In the genomic region with DNA sequence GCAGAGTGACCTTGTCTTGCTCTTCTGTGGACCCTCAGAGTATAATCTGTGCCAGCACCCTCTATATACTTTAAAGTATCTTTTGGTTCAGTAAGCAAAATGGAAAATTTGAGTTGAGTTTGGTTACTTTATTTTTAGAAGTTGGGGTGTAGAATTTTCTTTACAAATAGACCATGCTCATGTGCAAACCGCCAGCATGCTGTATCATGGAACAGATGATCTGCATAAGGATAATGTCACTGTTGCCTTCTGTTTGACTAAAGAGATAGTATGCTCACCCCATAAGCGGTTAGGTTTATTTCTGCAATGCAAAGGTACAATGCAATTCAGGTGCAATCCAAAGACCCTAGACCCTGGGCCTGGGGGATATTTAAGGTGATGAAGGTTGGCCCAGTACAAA, we compare ENCODE assay signal across 30 mouse cellular contexts. TPM values are rescaled to one million over a fixed set of nuclear protein-coding genes. Genes with fewer than 3 reads are reported as not detected.
DNase-seq lines count a peak whose midpoint lies in the region; ATAC-seq and TF ChIP-seq lines count a peak whose summit lies in the region.
"Had no signal": no experiment of that assay in that cellular context is flagged by ENCODE, and none has a peak within 500 bp of the region (broad histone marks: within the 10 kb centered on the region; RNA-seq: fewer than 3 reads in every experiment).

No protein-coding gene starts in this region.

- no peaks in the 10 kb centered on the region for H3K9me3 ChIP-seq in forebrain, postnatal 0 days (ENCODE audit: low read length)
- no peaks in the 10 kb centered on the region for H3K9me3 ChIP-seq in forebrain, embryonic 12.5 days
- no peaks in the 10 kb centered on the region for H3K9me3 ChIP-seq in CH12.LX (replicated peaks; ENCODE audit: low read length)
- H3K9me3 ChIP-seq: embryonic facial prominence, embryonic 10.5 days; embryonic facial prominence, embryonic 13.5 days; forebrain, embryonic 13.5 days; G1E; heart, embryonic 12.5 days; heart, embryonic 15.5 days; hindbrain, embryonic 10.5 days; hindbrain, embryonic 13.5 days; intestine, embryonic 15.5 days had no signal

- no peak overlapping the region for H3K9ac ChIP-seq in forebrain, postnatal 0 days
- H3K9ac ChIP-seq in forebrain, embryonic 12.5 days: no peak overlapping the region
- H3K9ac ChIP-seq in CH12.LX (ENCODE audit: insufficient read depth, low read depth): peak overlapping the region; percentile 39; the same call in 1 of the 2 replicates
- H3K9ac ChIP-seq: embryonic facial prominence, embryonic 13.5 days; forebrain, embryonic 13.5 days; heart, embryonic 12.5 days; heart, embryonic 15.5 days; hindbrain, embryonic 13.5 days; intestine, embryonic 15.5 days had no signal

- no peak overlapping the region for H3K4me3 ChIP-seq in forebrain, postnatal 0 days (ENCODE audit: low read depth, low read length)
- no peak overlapping the region for H3K4me3 ChIP-seq in forebrain, embryonic 12.5 days (replicated peaks)
- no peak overlapping the region for H3K4me3 ChIP-seq in layer of hippocampus, adult 2 months
- H3K4me3 ChIP-seq in CH12.LX (replicated peaks in 1 of 3; ENCODE audit: low read depth in 2 of 3, low read length in 2 of 3, poor library complexity in 1 of 3): no peak overlapping the region
- no peak overlapping the region for H3K4me3 ChIP-seq in brown adipose tissue, adult 24 weeks (ENCODE audit: insufficient read depth, low read depth, low read length)
- H3K4me3 ChIP-seq: embryonic facial prominence, embryonic 10.5 days; embryonic facial prominence, embryonic 13.5 days; erythroblast, embryonic 14.5 days; forebrain, embryonic 13.5 days; heart, embryonic 12.5 days; heart, embryonic 15.5 days; hindbrain, embryonic 10.5 days; hindbrain, embryonic 13.5 days; intestine, embryonic 15.5 days had no signal

- H3K36me3 ChIP-seq in forebrain, postnatal 0 days (ENCODE audit: insufficient read depth): no peaks in the 10 kb centered on the region
- H3K36me3 ChIP-seq in forebrain, embryonic 12.5 days (replicated peaks): no peaks in the 10 kb centered on the region
- no peaks in the 10 kb centered on the region for H3K36me3 ChIP-seq in CH12.LX (replicated peaks in 1 of 2; ENCODE audit: control insufficient read depth in 1 of 2, insufficient read depth in 1 of 2, low read length in 1 of 2)
- H3K36me3 ChIP-seq: embryonic facial prominence, embryonic 10.5 days; embryonic facial prominence, embryonic 13.5 days; G1E; heart, embryonic 12.5 days; heart, embryonic 15.5 days; hindbrain, embryonic 10.5 days; hindbrain, embryonic 13.5 days; intestine, embryonic 15.5 days had no signal

- H3K27me3 ChIP-seq in forebrain, postnatal 0 days (ENCODE audit: insufficient read depth, low read length): no peaks in the 10 kb centered on the region
- H3K27me3 ChIP-seq in forebrain, embryonic 12.5 days: no peaks in the 10 kb centered on the region
- no peaks in the 10 kb centered on the region for H3K27me3 ChIP-seq in CH12.LX (replicated peaks)
- H3K27me3 ChIP-seq: embryonic facial prominence, embryonic 13.5 days; forebrain, embryonic 13.5 days; heart, embryonic 12.5 days; heart, embryonic 15.5 days; hindbrain, embryonic 13.5 days; intestine, embryonic 15.5 days; Patski had no signal

- TF ChIP-seq POLR2A in CH12.LX (IDR thresholded peaks at IDR 0.05; ENCODE audit: low read depth, low read length): no peak

- TF ChIP-seq CTCF in forebrain, postnatal 0 days (IDR thresholded peaks at IDR 0.05; ENCODE audit: low read depth): no peak
- no peak for TF ChIP-seq CTCF in layer of hippocampus, adult 2 months (conservative IDR thresholded peaks at IDR 0.05)
- no peak for TF ChIP-seq CTCF in CH12.LX (conservative IDR thresholded peaks at IDR 0.05 in 1 of 2, IDR thresholded peaks at IDR 0.05 in 1 of 2; ENCODE audit: low read depth in 2 of 2, low read length in 2 of 2)

- H3K4me1 ChIP-seq in forebrain, postnatal 0 days (ENCODE audit: insufficient read depth): no peaks in the 10 kb centered on the region
- no peaks in the 10 kb centered on the region for H3K4me1 ChIP-seq in forebrain, embryonic 12.5 days
- H3K4me1 ChIP-seq in CH12.LX (ENCODE audit: control insufficient read depth in 1 of 2, insufficient read depth in 2 of 2): peaks cover 14 to 57% of the 10 kb centered on the region in 2 experiments
- H3K4me1 ChIP-seq in brown adipose tissue, adult 24 weeks (ENCODE audit: control insufficient read depth, insufficient read depth, insufficient read length, low read length): peaks cover 5% of the 10 kb centered on the region; the same call in 1 of the 2 replicates
- H3K4me1 ChIP-seq: embryonic facial prominence, embryonic 13.5 days; forebrain, embryonic 13.5 days; heart, embryonic 12.5 days; heart, embryonic 15.5 days; hindbrain, embryonic 10.5 days; hindbrain, embryonic 13.5 days; intestine, embryonic 15.5 days had no signal

- H3K79me2 ChIP-seq in CH12.LX (replicated peaks; ENCODE audit: control insufficient read depth, extremely low read depth, insufficient read depth, poor library complexity, severe bottlenecking): no peaks in the 10 kb centered on the region

- 83% methylated on average over 2 of the region's 2 CpGs for WGBS in forebrain, postnatal 0 days
- WGBS in forebrain, embryonic 12.5 days: 89% methylated on average over 2 of the region's 2 CpGs

- DNase-seq in forebrain, postnatal 0 days: peak; percentile 52
- DNase-seq in layer of hippocampus, adult 2 months (ENCODE audit: low spot score in 2 of 2): peak; percentile 38 to 50
- no peak for DNase-seq in layer of hippocampus, adult 11-12 months (ENCODE audit: low spot score)
- no peak for DNase-seq in CH12.LX (ENCODE audit: extremely low read depth)
- no peak for DNase-seq in kidney, adult 9 months
- no peak for DNase-seq in spleen, adult 18-20 months
- DNase-seq: adrenal gland, postnatal 10 days; adrenal gland, postnatal 36 days; cerebellum, adult 18-20 months; cerebellum, adult 9-10 months; cerebellum, postnatal 25 days; gastrocnemius, postnatal 10 days; gastrocnemius, postnatal 36 days; heart, postnatal 10 days; heart, postnatal 36 days had no signal

- peak; percentile 44; the same call in 1 of the 2 replicates for TF ChIP-seq EP300 in CH12.LX (IDR thresholded peaks at IDR 0.05; ENCODE audit: low read length)

- in situ Hi-C loops in CH12.LX (cut with MboI; ENCODE audit: low pct_ligation_motif_present, low pct_unique_long_range_greater_than_20kb, low sequenced_read_pairs): no loop called here

- peak; percentile 63; the same call in 1 of the 2 replicates for ATAC-seq in forebrain, postnatal 0 days
- no peak for ATAC-seq in forebrain, embryonic 12.5 days (ENCODE audit: low FRiP score)
- ATAC-seq: forebrain, embryonic 13.5 days; forebrain, embryonic 16.5 days; hindbrain, embryonic 16.5 days; intestine, embryonic 15.5 days; Patski had no signal

- no peak overlapping the region for H3K27ac ChIP-seq in forebrain, postnatal 0 days (ENCODE audit: low read depth, low read length)
- H3K27ac ChIP-seq in forebrain, embryonic 12.5 days: no peak overlapping the region
- H3K27ac ChIP-seq in layer of hippocampus, adult 2 months: peak overlapping the region; percentile 29; the same call in 1 of the 2 replicates
- H3K27ac ChIP-seq in CH12.LX (ENCODE audit: insufficient read depth, low read depth): no peak overlapping the region
- peak overlapping the region; percentile 48; the same call in 1 of the 2 replicates for H3K27ac ChIP-seq in brown adipose tissue, adult 24 weeks (replicated peaks; ENCODE audit: low read depth, low read length)
- H3K27ac ChIP-seq: embryonic facial prominence, embryonic 10.5 days; embryonic facial prominence, embryonic 13.5 days; forebrain, embryonic 13.5 days; heart, embryonic 15.5 days; hindbrain, embryonic 10.5 days; hindbrain, embryonic 13.5 days; intestine, embryonic 15.5 days had no signal

- no peak for TF ChIP-seq RAD21 in CH12.LX (IDR thresholded peaks at IDR 0.05; ENCODE audit: low read depth, low read length)

- dilution Hi-C loops in CH12.LX (cut with MboI; ENCODE audit: extremely low pct_ligation_motif_present, extremely low pct_unique_long_range_greater_than_20kb, low sequenced_read_pairs): no loop called here

- H3K4me2 ChIP-seq in forebrain, postnatal 0 days (ENCODE audit: low read depth): no peak overlapping the region
- no peak overlapping the region for H3K4me2 ChIP-seq in forebrain, embryonic 12.5 days
- peak overlapping the region; percentile 60 for H3K4me2 ChIP-seq in CH12.LX (ENCODE audit: insufficient read depth, low read depth, poor library complexity, severe bottlenecking)
- H3K4me2 ChIP-seq: embryonic facial prominence, embryonic 13.5 days; forebrain, embryonic 13.5 days; heart, embryonic 12.5 days; heart, embryonic 15.5 days; hindbrain, embryonic 13.5 days; intestine, embryonic 15.5 days had no signal

TF ChIP-seq in CH12.LX, 34 proteins besides CTCF, POLR2A, EP300 and RAD21:
- peak; percentile 46; the same call in 1 of the 2 replicates for TF ChIP-seq MEF2A (IDR thresholded peaks at IDR 0.05; ENCODE audit: borderline replicate concordance, low read depth, low read length)
- TF ChIP-seq POLR2AphosphoS2 (IDR thresholded peaks at IDR 0.05; ENCODE audit: low read depth, low read length): no peak
- peak; percentile 62 for TF ChIP-seq BHLHE40 (IDR thresholded peaks at IDR 0.05; ENCODE audit: low read depth, low read length)
- no peak for TF ChIP-seq ZNF384 (IDR thresholded peaks at IDR 0.05; ENCODE audit: low read depth, low read length)
- TF ChIP-seq NELFE (IDR thresholded peaks at IDR 0.05; ENCODE audit: low read depth, low read length): no peak
- TF ChIP-seq ETS1 (conservative IDR thresholded peaks at IDR 0.05; ENCODE audit: low read depth, low read length): peak; percentile 64
- no peak for TF ChIP-seq SIN3A (IDR thresholded peaks at IDR 0.05; ENCODE audit: low read length)

RNA-seq across cellular contexts. Expression of gene Plau, which starts 10.9 kb away (rescaled TPM):
- total RNA-seq in forebrain, postnatal 0 days (2014; rRNA removed): 0.62 and 1.1 TPM in 2 replicates
- polyA plus RNA-seq in forebrain, postnatal 0 days (2015; fragmentation: Nextera tagmentation; extraction: Ambion mirVana): 0.23 and 0.44 TPM in 2 replicates
- polyA plus RNA-seq in forebrain, embryonic 12.5 days (2016; fragmentation: Nextera tagmentation; extraction: Ambion mirVana): 0.10 and 0.15 TPM in 2 replicates
- 1 to 10 TPM; 3.2 to 4.2 TPM for total RNA-seq in layer of hippocampus, adult 2 months (2021)
- total RNA-seq in CH12.LX (2012; rRNA removed): 2.4 and 3.2 TPM in 2 replicates
- total RNA-seq in CH12.LX (2014; rRNA removed): 1.4 and 1.8 TPM in 2 replicates
- 2.8 TPM in 2 replicates for polyA plus RNA-seq in CH12.LX (2012; ENCODE audit: insufficient read length, low read depth)
- polyA plus RNA-seq in brown adipose tissue, adult 24 weeks (2012; ENCODE audit: insufficient read depth, insufficient read length, missing spikeins): 9.6 and 11.6 TPM in 2 replicates
- polyA plus RNA-seq: erythroblast, embryonic 14.5 days; G1E had no signal

RNA-seq across cellular contexts. Expression of gene Camk2g, which starts 31.6 kb away (rescaled TPM):
- total RNA-seq in forebrain, postnatal 0 days (2014; rRNA removed): 137 and 145 TPM in 2 replicates
- polyA plus RNA-seq in forebrain, postnatal 0 days (2015; fragmentation: Nextera tagmentation; extraction: Ambion mirVana): 165 and 231 TPM in 2 replicates
- 54.1 and 60.4 TPM in 2 replicates for polyA plus RNA-seq in forebrain, embryonic 12.5 days (2016; fragmentation: Nextera tagmentation; extraction: Ambion mirVana)
- 100 to 1,000 TPM; 216 to 229 TPM for total RNA-seq in layer of hippocampus, adult 2 months (2021)
- total RNA-seq in CH12.LX (2012; rRNA removed) (18.5 and 19.8 TPM in 2 replicates), CH12.LX (2014; rRNA removed) (15.7 and 17.1 TPM in 2 replicates)
- 33.1 and 34.7 TPM in 2 replicates for polyA plus RNA-seq in CH12.LX (2012; ENCODE audit: insufficient read length, low read depth)
- polyA plus RNA-seq in brown adipose tissue, adult 24 weeks (2012; ENCODE audit: insufficient read depth, insufficient read length, missing spikeins): 9.3 and 12.8 TPM in 2 replicates

Comparison
In these comparisons a context has a peak if more than half of its experiments do, and no peak if none do; other contexts are left out.
1. DNase-seq: peak in forebrain, postnatal 0 days (single experiment) and layer of hippocampus, adult 2 months (2 of 2); none in layer of hippocampus, adult 11-12 months (single experiment), CH12.LX (single experiment), kidney, adult 9 months (single experiment) and spleen, adult 18-20 months (0 of 2).
2. H3K27ac ChIP-seq: peak in layer of hippocampus, adult 2 months (single experiment) and brown adipose tissue, adult 24 weeks (single experiment); none in forebrain, postnatal 0 days (single experiment), forebrain, embryonic 12.5 days (single experiment) and CH12.LX (single experiment).